Mouse (Mus musculus): Measurements from ENCODE around the gene Il1r1. TPM values are rescaled to one million over a fixed set of nuclear protein-coding genes. Genes with fewer than 3 reads are reported as not detected.
A peak's percentile ranks its signal among the peaks of the same experiment; 100 is the strongest.

Il1r1 gene
- polyA plus RNA-seq, 2 experiments from 2014 or later, result 0.25 to 0.46 TPM

- ATAC-seq, result no peak
Measured at GRCm38 (mm10) chr1:40233217-40233616, 8.3 kb downstream of the Il1r1 start.

- no peak for ATAC-seq
Measured at GRCm38 (mm10) chr1:40233621-40234020, 8.7 kb downstream of the Il1r1 start.

- no peak for ATAC-seq
Measured at GRCm38 (mm10) chr1:40235597-40236249, 10.8 kb downstream of the Il1r1 start.

GRCm38 (mm10) chr1:40236694-40237093 lies 11.8 kb downstream of the Il1r1 start:
- no peak for ATAC-seq

- ATAC-seq, result no peak
Measured at GRCm38 (mm10) chr1:40237094-40237493, 12.2 kb downstream of the Il1r1 start.

- ATAC-seq, result no peak
Measured at GRCm38 (mm10) chr1:40240353-40241092, 15.6 kb downstream of the Il1r1 start.

GRCm38 (mm10) chr1:40242717-40243116 lies 17.8 kb downstream of the Il1r1 start:
- ATAC-seq, result no peak

- no peak for ATAC-seq
Measured at GRCm38 (mm10) chr1:40243561-40243998, 18.7 kb downstream of the Il1r1 start.

GRCm38 (mm10) chr1:40250425-40250824 lies 25.5 kb downstream of the Il1r1 start:
- no peak for ATAC-seq

- ATAC-seq, result no peak
Measured at GRCm38 (mm10) chr1:40252507-40252906, 27.6 kb downstream of the Il1r1 start.

GRCm38 (mm10) chr1:40253940-40254339 lies 29.1 kb downstream of the Il1r1 start:
- no peak for ATAC-seq

GRCm38 (mm10) chr1:40254347-40255057 lies 29.6 kb downstream of the Il1r1 start:
- ATAC-seq, result no peak

GRCm38 (mm10) chr1:40262441-40263121 lies 37.7 kb downstream of the Il1r1 start:
- ATAC-seq, result no peak

GRCm38 (mm10) chr1:40263122-40263498 lies 38.2 kb downstream of the Il1r1 start:
- ATAC-seq, result no peak

- no peak for ATAC-seq
Measured at GRCm38 (mm10) chr1:40263679-40264078, 38.8 kb downstream of the Il1r1 start.

- ATAC-seq, result no peak
Measured at GRCm38 (mm10) chr1:40265301-40265835, 40.5 kb downstream of the Il1r1 start.

- no peak for ATAC-seq
Measured at GRCm38 (mm10) chr1:40266431-40267260, 41.8 kb downstream of the Il1r1 start.

GRCm38 (mm10) chr1:40267846-40268245 lies 43.0 kb downstream of the Il1r1 start:
- no peak for ATAC-seq

GRCm38 (mm10) chr1:40268536-40268935 lies 43.7 kb downstream of the Il1r1 start:
- no peak for ATAC-seq

GRCm38 (mm10) chr1:40270415-40270814 lies 45.5 kb downstream of the Il1r1 start:
- no peak for ATAC-seq

- ATAC-seq, result peak; percentile 23
Measured at GRCm38 (mm10) chr1:40271052-40271451, 46.2 kb downstream of the Il1r1 start.

All from activated CD4-positive, CD25-positive, alpha-beta regulatory T cell, adult 4 months (primary cell).